Mouse (Mus musculus): ENCODE data around the gene Mprip. TPM values are rescaled to one million over a fixed set of nuclear protein-coding genes. Genes with fewer than 3 reads are reported as not detected.

Gene Mprip
- polyA plus RNA-seq, 1 experiment from 2014 or later: 71.1 TPM

GRCm38 (mm10) chr11:59631980-59632379, 29.1 kb upstream of the Mprip start:
- ATAC-seq (ENCODE audit: insufficient number of reproducible peaks, low FRiP score, low TSS enrichment, low read depth) (no peak), DNase-seq (ENCODE audit: low spot score) (no peak)
- H3K4me3 ChIP-seq (ENCODE audit: low read depth, low read length): no peak overlapping the region
- no peaks in the 10 kb centered on the region for H3K36me3 ChIP-seq (ENCODE audit: control insufficient read depth, insufficient read depth, low read length)
- WGBS: 82% methylated on average over 4 of the region's 4 CpGs
- H3K4me2 ChIP-seq (ENCODE audit: low read depth, severe bottlenecking): no peak overlapping the region
- no peak overlapping the region for H3K9ac ChIP-seq (ENCODE audit: low read length)
- H3K9me3 ChIP-seq (ENCODE audit: control insufficient read depth, low read length): no peaks in the 10 kb centered on the region
- H3K27ac ChIP-seq (replicated peaks; ENCODE audit: low read depth, low read length): no peak overlapping the region
- H3K27me3 ChIP-seq (ENCODE audit: control insufficient read depth, insufficient read depth, low read length): no peaks in the 10 kb centered on the region
- no peaks in the 10 kb centered on the region for H3K4me1 ChIP-seq (ENCODE audit: control insufficient read depth, insufficient read depth, low read length)

- Histone ChIP-seq H3K9me3 (ENCODE audit: control insufficient read depth, low read length) (no peaks in the 10 kb centered on the region), H3K4me2 (ENCODE audit: low read depth, severe bottlenecking) (no peak overlapping the region), H3K4me3 (ENCODE audit: low read depth, low read length) (no peak overlapping the region), H3K27ac (replicated peaks; ENCODE audit: low read depth, low read length) (no peak overlapping the region), H3K9ac (ENCODE audit: low read length) (no peak overlapping the region), H3K4me1 (ENCODE audit: control insufficient read depth, insufficient read depth, low read length) (no peaks in the 10 kb centered on the region), H3K36me3 (ENCODE audit: control insufficient read depth, insufficient read depth, low read length) (no peaks in the 10 kb centered on the region), H3K27me3 (ENCODE audit: control insufficient read depth, insufficient read depth, low read length) (no peaks in the 10 kb centered on the region)
- WGBS: 27% methylated on average over 5 of the region's 5 CpGs
- ATAC-seq (ENCODE audit: insufficient number of reproducible peaks, low FRiP score, low TSS enrichment, low read depth) (no peak), DNase-seq (ENCODE audit: low spot score) (peak; percentile 64)
Observed at GRCm38 (mm10) chr11:59633037-59633436, 28.1 kb upstream of the Mprip start.

DNA sequence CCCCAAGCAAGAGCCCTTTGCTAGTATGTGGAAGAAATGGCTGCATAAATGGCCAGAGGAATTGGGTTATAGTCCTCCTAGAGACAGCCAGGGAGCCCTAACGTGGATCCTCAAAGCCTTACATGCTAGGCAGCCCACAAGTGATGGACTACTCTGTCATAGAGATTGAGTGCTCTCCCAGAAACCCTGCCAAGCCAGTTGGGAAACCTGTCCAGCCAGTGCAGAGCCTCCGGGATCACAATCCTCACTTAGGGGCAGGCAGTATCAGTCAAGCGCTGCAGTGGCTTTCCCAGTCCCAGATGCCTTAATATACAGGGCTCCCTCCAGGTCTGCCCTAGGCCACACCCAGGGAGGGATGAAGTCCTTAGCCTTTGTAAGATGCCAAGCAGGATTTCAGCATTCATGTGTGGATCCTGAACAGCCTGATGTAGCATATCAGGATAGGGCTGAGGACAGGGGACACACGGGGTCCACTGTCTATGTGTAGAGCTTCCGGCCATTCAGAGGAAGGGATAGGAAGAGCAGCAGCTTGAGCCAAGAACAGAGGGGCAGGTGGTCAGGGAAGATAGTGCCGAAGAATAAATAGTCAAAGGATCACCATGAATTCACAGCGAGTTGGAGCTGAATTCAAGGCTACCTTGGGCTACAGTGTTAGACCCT, 27.0 kb upstream of the Mprip start:
- Histone ChIP-seq H3K27me3 (ENCODE audit: control insufficient read depth, insufficient read depth, low read length) (no peaks in the 10 kb centered on the region), H3K27ac (replicated peaks; ENCODE audit: low read depth, low read length) (no peak overlapping the region), H3K9ac (ENCODE audit: low read length) (no peak overlapping the region), H3K4me1 (ENCODE audit: control insufficient read depth, insufficient read depth, low read length) (no peaks in the 10 kb centered on the region), H3K4me2 (ENCODE audit: low read depth, severe bottlenecking) (no peak overlapping the region), H3K9me3 (ENCODE audit: control insufficient read depth, low read length) (no peaks in the 10 kb centered on the region), H3K36me3 (ENCODE audit: control insufficient read depth, insufficient read depth, low read length) (no peaks in the 10 kb centered on the region), H3K4me3 (ENCODE audit: low read depth, low read length) (no peak overlapping the region)
- DNase-seq (ENCODE audit: low spot score): peak; percentile 38
- ATAC-seq (ENCODE audit: insufficient number of reproducible peaks, low FRiP score, low TSS enrichment, low read depth): no peak
- WGBS: 78% methylated on average over 7 of the region's 7 CpGs

GRCm38 (mm10) chr11:59635251-59635795, 25.8 kb upstream of the Mprip start:
- no peak overlapping the region for H3K4me2 ChIP-seq (ENCODE audit: low read depth, severe bottlenecking)
- H3K4me1 ChIP-seq (ENCODE audit: control insufficient read depth, insufficient read depth, low read length): no peaks in the 10 kb centered on the region
- ATAC-seq (ENCODE audit: insufficient number of reproducible peaks, low FRiP score, low TSS enrichment, low read depth): no peak
- no peak overlapping the region for H3K4me3 ChIP-seq (ENCODE audit: low read depth, low read length)
- H3K9me3 ChIP-seq (ENCODE audit: control insufficient read depth, low read length): no peaks in the 10 kb centered on the region
- no peak overlapping the region for H3K27ac ChIP-seq (replicated peaks; ENCODE audit: low read depth, low read length)
- H3K36me3 ChIP-seq (ENCODE audit: control insufficient read depth, insufficient read depth, low read length): no peaks in the 10 kb centered on the region
- H3K27me3 ChIP-seq (ENCODE audit: control insufficient read depth, insufficient read depth, low read length): no peaks in the 10 kb centered on the region
- peak; percentile 23 for DNase-seq (ENCODE audit: low spot score)
- WGBS: 68% methylated on average over 9 of the region's 9 CpGs
- H3K9ac ChIP-seq (ENCODE audit: low read length): no peak overlapping the region

DNA sequence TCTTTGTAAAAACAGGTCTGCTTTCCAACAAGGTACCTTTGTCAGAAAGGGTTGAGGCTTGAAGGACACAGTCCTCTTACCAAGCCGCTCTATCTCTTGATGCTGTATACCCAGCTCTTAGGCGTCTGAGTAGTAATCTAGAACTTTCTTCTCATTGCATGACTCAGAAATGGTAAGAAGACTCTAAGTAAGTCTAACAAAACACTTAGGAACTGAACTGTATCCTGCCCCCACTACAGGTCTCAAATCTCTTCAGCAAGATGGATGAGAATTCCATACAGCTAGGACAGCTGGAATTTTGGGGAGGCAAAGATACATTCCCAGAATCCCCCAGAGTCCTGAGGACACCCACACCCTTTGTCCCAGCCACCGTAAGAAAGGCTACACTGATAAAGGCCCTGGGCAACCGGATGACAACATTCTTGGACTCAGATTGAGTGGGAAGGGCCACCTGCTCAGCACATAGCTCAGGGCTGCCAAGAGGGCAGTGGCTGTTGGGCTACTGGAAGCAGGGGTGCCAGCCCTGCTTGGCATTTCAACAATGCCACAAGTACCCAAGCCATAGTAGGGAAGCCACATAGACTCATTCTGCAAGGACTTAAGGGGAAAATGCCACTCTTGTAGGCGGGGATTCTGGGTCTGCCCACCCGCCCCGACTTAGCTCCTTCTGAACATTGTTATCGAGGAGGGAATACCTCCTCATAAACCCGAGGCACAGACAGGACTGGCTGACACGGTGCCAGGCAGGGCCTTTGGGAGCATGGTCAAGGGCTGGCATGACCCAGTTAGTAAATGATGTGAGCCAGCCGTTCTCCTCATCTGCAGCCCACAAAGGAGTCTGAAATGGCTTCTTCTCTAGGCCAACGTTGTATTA, 25.0 kb upstream of the Mprip start:
- H3K27me3 ChIP-seq (ENCODE audit: control insufficient read depth, insufficient read depth, low read length): no peaks in the 10 kb centered on the region
- no peaks in the 10 kb centered on the region for H3K36me3 ChIP-seq (ENCODE audit: control insufficient read depth, insufficient read depth, low read length)
- no peaks in the 10 kb centered on the region for H3K9me3 ChIP-seq (ENCODE audit: control insufficient read depth, low read length)
- no peak overlapping the region for H3K27ac ChIP-seq (replicated peaks; ENCODE audit: low read depth, low read length)
- DNase-seq (ENCODE audit: low spot score) (no peak), ATAC-seq (ENCODE audit: insufficient number of reproducible peaks, low FRiP score, low TSS enrichment, low read depth) (no peak)
- H3K4me3 ChIP-seq (ENCODE audit: low read depth, low read length): no peak overlapping the region
- H3K9ac ChIP-seq (ENCODE audit: low read length): no peak overlapping the region
- 85% methylated on average over 12 of the region's 12 CpGs for WGBS
- H3K4me1 ChIP-seq (ENCODE audit: control insufficient read depth, insufficient read depth, low read length): no peaks in the 10 kb centered on the region
- no peak overlapping the region for H3K4me2 ChIP-seq (ENCODE audit: low read depth, severe bottlenecking)

DNA sequence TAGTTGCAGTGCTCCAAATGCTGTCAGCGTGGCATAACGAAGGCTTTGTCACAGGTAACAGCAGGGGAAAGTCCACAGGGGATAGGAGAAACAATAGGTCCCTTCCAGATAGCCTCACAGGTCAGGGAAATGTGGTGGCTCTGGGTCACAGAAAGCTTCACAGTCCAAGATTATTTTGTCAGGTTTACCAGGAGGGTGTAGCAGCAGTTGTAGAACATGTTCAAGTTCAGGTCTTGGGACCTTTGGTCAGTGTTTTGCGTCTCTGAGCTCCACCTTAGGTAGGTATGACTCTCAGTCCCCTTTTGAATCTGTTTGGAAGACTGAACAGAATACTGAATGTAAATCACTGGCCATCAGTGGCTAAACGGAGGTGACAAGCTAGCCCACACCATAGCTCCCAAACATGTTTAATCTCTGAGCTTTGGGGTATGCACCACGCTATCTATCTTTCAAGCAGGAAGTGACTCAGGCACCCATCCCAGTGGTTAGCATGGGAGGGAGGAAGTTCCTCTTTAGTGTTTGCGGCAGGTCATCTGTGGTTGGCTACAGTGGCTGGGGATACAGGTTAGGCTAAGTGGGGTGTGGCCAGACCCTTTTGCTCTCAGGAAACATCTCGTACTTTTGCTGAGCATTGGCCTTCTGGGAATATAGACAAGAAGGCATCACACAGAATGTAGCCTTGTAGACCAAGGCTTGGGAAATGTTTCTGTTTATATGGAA, 24.2 kb upstream of the Mprip start:
- no peak overlapping the region for H3K4me3 ChIP-seq (ENCODE audit: low read depth, low read length)
- ATAC-seq (ENCODE audit: insufficient number of reproducible peaks, low FRiP score, low TSS enrichment, low read depth): no peak
- H3K27me3 ChIP-seq (ENCODE audit: control insufficient read depth, insufficient read depth, low read length): no peaks in the 10 kb centered on the region
- no peaks in the 10 kb centered on the region for H3K36me3 ChIP-seq (ENCODE audit: control insufficient read depth, insufficient read depth, low read length)
- DNase-seq (ENCODE audit: low spot score): no peak
- no peaks in the 10 kb centered on the region for H3K9me3 ChIP-seq (ENCODE audit: control insufficient read depth, low read length)
- H3K27ac ChIP-seq (replicated peaks; ENCODE audit: low read depth, low read length): no peak overlapping the region
- no peaks in the 10 kb centered on the region for H3K4me1 ChIP-seq (ENCODE audit: control insufficient read depth, insufficient read depth, low read length)
- H3K9ac ChIP-seq (ENCODE audit: low read length): no peak overlapping the region
- WGBS: 83% methylated on average over 7 of the region's 7 CpGs
- no peak overlapping the region for H3K4me2 ChIP-seq (ENCODE audit: low read depth, severe bottlenecking)

DNA sequence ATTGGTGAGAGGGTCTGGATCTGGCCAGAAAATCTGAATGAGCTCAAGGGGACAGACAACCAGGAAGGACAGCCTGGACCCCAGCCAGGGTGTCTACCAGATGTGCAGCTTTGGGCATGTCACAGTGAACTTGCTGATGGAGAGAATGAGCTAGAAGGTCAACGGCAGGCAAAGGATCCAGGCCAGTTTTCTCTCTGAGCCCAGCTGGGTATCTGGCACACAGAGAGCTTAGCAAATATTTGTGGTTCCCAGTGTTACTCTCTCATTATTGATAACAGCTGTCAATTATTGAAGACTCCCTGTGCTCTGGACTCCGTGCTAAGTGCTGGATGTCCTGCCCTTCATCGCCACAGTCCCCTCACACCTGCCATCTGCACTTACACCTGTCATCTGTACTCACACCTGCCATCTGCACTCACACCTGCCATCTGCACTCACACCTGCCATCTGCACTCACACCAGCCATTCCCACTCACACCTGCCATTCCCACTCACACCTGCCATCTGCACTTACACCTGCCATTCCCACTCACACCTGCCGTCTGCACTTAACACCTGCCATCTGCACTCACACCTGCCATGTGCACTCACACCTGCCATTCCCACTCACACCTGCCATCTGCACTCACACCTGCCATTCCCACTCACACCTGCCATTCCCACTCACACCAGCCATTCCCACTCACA, 21.0 kb upstream of the Mprip start:
- no peak overlapping the region for H3K4me2 ChIP-seq (ENCODE audit: low read depth, severe bottlenecking)
- WGBS: 77% methylated on average over 4 of the region's 4 CpGs
- no peaks in the 10 kb centered on the region for H3K27me3 ChIP-seq (ENCODE audit: control insufficient read depth, insufficient read depth, low read length)
- ATAC-seq (ENCODE audit: insufficient number of reproducible peaks, low FRiP score, low TSS enrichment, low read depth) (no peak), DNase-seq (ENCODE audit: low spot score) (no peak)
- H3K27ac ChIP-seq (replicated peaks; ENCODE audit: low read depth, low read length): no peak overlapping the region
- H3K4me3 ChIP-seq (ENCODE audit: low read depth, low read length): no peak overlapping the region
- no peak overlapping the region for H3K9ac ChIP-seq (ENCODE audit: low read length)
- H3K36me3 ChIP-seq (ENCODE audit: control insufficient read depth, insufficient read depth, low read length): no peaks in the 10 kb centered on the region
- H3K4me1 ChIP-seq (ENCODE audit: control insufficient read depth, insufficient read depth, low read length): no peaks in the 10 kb centered on the region
- H3K9me3 ChIP-seq (ENCODE audit: control insufficient read depth, low read length): no peaks in the 10 kb centered on the region

- no peaks in the 10 kb centered on the region for H3K9me3 ChIP-seq (ENCODE audit: control insufficient read depth, low read length)
- no peak for DNase-seq (ENCODE audit: low spot score)
- H3K36me3 ChIP-seq (ENCODE audit: control insufficient read depth, insufficient read depth, low read length): no peaks in the 10 kb centered on the region
- H3K27ac ChIP-seq (replicated peaks; ENCODE audit: low read depth, low read length): no peak overlapping the region
- no peak overlapping the region for H3K4me3 ChIP-seq (ENCODE audit: low read depth, low read length)
- no peak overlapping the region for H3K9ac ChIP-seq (ENCODE audit: low read length)
- no peak overlapping the region for H3K4me2 ChIP-seq (ENCODE audit: low read depth, severe bottlenecking)
- ATAC-seq (ENCODE audit: insufficient number of reproducible peaks, low FRiP score, low TSS enrichment, low read depth): no peak
- H3K27me3 ChIP-seq (ENCODE audit: control insufficient read depth, insufficient read depth, low read length): no peaks in the 10 kb centered on the region
- H3K4me1 ChIP-seq (ENCODE audit: control insufficient read depth, insufficient read depth, low read length): no peaks in the 10 kb centered on the region
- 79% methylated on average over 5 of the region's 5 CpGs for WGBS
Observed at GRCm38 (mm10) chr11:59641227-59641626, 19.9 kb upstream of the Mprip start.
